Mouse (Mus musculus): Measurements from ENCODE around the gene Rpa2. TPM values are rescaled to one million over a fixed set of nuclear protein-coding genes. Genes with fewer than 3 reads are reported as not detected.
"Not testable (repeated sequence)": the region's sequence is repeated elsewhere in the genome, so short reads cannot be mapped to it uniquely, and the experiment has no call there.

Gene Rpa2
- total RNA-seq, 4 experiments from 2014 or later: 11.4 to 17.0 (median 12.4) TPM

DNA sequence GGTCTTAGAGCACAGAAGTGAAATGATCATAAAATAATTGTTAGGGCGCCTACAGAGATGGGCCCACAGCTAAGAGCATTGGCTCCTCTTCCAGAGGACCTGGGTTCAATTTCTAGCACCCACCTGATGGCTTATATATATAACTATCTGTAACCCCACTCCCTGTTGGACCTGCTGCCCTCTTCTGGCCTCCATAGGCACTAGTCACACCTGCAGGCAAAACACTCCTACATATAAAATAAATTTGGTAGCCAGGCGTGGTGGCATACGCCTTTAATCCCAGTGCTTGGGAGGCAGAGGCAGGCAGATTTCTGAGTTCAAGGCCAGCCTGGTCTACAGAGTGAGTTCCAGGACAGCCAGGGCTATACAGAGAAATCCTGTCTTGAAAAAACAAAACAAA is 5.0 kb upstream of the Rpa2 start:
- DNase-seq: not testable (repeated sequence)

- no peak for DNase-seq
Observed at GRCm38 (mm10) chr4:132771776-132772175, 3.6 kb downstream of the Rpa2 start.

DNA sequence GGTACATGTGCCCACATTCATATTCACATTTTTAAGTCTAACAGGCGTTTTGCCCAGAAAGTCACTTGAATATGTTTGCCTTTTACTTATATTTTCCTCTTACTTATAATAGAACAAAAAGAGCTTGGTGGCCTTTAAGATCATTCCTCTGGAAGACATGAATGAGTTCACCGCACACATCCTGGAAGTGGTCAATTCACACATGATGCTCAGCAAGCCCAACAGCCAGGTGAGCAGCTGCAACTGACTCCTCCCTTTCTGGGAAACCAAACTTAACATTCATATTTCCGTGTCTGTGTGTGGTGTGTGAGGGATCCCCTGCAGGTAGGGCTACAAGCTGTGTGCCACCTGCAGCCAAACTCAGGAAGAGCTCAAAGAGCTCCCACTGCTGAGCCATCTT is 6.8 kb downstream of the Rpa2 start:
- no peak for DNase-seq

DNA sequence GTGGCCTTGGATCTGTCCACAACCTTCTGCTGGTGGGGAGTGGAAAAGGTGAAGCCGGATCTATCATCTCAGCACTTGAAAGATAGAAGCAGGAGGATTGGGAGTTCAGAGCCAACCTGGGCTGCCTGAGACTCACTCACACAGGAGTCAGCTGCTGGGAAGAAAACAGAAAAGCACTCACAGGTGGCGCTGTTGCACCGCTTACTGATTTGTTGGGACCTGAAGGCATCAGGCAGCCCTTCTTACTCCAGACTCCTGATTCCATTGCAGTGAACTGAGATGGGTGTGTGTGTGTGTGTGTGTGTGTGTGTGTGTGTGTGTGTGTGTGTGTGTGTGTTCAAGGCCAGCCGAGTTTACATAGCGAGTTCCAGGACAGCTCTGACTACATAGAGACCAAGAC is 8.6 kb downstream of the Rpa2 start:
- peak; percentile 35 for DNase-seq

DNA sequence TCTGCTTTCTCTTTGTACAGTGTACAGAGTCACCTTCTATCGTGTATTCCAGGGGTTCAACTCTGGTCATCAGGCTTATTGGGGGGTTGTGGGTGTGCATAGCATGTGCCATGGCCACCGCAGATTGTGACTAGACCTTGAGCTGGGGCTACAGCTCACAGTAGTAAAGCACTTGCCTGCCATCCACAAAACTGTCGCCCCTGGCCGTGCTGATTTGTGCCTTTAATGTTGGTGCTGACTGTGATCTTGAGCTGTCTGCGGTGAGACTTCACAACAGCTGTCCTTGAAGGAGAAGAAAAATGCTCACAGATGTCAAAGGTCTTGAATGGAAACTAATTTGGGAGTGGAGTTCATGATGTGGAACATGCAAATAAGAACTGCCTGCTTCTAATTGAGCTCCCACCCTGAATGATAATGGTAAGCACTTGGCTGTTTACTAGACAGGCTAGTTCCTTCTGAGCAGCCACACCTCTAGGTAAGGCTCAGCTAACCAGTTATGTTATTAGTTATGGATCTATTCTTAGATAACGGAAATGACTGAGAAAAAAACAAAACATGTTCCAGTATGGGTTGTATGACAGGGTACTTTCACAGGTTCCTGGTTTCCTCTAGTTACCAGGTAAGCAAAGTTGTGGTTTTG is 10.6 kb downstream of the Rpa2 start:
- no peak for DNase-seq

DNA sequence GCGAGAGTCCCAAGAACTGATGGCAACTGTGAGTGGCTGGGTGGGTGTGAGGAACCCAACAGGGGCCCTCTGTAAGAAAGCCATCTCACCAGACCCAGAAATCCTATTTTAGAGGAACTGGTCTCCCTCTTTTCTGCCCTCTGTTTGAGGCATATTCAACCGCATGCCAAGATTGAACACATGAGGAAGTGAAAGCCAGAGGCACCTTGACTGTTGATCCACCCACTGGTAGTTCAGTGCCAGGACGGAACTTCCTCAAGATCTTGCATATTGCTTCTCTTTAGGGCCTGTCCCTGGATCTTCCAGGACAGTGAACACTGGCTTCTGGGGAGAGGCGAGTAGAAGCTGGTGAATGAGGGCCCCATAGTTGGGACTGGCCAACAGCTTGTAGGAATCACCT is 12.2 kb downstream of the Rpa2 start:
- DNase-seq: no peak

GRCm38 (mm10) chr4:132783732-132784131 is 15.6 kb downstream of the Rpa2 start:
- DNase-seq: no peak

GRCm38 (mm10) chr4:132785228-132785627 is 17.1 kb downstream of the Rpa2 start:
- DNase-seq: no peak

DNA sequence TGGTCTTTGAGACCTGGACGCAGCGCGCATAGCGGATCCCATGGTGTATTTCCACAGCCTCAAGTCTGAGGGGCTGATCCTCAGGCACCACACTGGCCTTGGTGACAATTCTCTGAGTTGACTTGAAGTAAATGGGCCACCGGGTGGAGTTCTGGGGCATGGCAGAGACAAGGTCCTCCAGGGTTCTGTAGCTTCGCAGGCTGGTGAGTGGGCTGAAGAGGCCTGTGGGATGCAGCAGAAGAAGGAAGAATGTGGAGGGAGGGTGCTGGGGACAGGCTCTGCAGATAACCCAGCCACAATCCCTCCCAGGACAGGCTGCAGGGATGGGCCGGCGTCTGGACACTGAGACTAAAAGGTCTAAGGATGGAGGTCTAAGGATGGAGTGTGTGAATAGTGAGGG is 21.6 kb downstream of the Rpa2 start:
- DNase-seq: no peak

DNA sequence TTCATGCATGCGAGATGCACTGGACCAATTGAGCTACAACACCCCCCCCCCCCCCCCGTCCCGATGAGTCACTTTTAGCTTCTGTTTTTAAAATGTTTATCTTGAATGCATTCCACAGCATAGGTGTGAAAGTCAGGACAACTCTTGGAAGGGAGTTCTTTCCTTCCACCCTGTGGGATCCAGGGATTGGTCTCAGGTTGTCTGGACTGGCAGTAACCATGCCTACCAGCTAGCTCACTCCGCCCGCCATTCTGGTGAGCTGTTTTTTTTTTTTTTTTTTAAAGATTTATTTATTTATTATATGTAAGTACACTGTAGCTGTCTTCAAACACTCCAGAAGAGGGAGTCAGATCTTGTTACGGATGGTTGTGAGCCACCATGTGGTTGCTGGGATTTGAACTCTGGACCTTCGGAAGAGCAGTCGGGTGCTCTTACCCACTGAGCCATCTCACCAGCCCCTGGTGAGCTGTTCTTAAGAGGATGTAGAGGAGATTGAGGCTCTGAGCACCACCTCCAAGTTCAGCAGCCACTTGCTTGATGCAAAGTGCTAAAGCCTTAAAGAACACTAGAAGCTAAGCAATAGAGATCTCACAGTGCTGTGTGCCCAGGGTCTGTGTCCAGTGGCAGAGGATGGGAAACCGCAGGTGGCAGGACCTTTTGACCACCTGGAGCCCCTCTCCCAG is 25.3 kb downstream of the Rpa2 start:
- DNase-seq: not testable (repeated sequence)

DNA sequence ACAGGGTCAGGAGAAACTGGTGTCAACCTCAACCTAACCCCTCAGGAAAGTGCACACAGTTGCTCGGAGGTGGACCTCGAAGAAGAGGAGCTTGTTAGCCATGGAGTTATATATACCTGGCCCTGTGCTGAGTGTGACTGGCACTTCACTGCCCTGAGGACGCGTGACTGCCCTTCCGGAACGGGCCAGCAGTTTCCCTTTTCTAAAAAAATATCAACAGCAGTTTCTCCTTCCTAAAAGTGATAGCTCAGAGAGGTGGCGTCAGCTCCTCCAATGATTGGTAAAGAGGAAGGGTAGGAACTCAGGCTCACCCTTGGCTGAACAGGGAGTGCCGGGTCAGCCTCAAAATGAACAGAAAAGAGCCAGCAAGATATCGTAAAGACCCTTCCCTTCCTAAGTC is 25.9 kb downstream of the Rpa2 start:
- DNase-seq: no peak

DNA sequence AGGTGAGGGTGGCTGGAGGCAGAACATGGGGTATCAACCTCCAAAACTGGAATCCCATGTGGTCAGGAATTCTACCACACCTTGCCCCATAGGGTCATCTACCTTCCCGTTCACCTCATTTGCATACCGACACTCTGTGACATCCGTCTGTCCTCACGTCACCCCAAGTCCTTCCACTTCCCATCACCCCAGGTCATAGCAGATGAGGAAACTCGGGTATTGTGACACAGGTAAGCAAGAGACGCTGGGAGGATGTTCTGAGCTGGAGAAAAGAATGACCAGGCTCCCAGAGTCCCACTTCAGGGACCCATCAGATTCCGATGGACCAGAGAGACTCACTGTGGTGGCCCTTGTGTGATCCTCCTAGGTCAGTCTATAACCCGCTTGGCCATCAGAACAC is 26.6 kb downstream of the Rpa2 start:
- no peak for DNase-seq

DNA sequence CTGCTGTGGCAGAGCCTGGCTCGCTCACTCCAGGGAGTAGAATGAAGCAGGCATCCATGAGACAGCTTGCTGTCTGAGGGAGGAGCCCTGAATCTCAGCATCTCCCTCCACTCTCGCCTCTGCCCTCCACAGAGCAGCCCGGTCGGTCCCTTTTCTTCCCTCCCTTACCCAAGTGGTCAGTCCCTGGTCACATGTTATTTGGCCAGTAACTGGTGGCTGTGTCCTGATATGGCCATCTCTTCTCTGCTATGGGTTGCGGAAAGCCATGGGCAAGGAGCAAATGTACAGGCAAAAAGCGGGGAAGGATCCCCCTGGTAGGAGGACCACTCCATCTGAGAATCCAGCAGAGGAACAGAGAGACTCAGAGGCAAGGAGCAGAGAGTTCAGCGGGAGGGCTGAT is 27.0 kb downstream of the Rpa2 start:
- no peak for DNase-seq

DNA sequence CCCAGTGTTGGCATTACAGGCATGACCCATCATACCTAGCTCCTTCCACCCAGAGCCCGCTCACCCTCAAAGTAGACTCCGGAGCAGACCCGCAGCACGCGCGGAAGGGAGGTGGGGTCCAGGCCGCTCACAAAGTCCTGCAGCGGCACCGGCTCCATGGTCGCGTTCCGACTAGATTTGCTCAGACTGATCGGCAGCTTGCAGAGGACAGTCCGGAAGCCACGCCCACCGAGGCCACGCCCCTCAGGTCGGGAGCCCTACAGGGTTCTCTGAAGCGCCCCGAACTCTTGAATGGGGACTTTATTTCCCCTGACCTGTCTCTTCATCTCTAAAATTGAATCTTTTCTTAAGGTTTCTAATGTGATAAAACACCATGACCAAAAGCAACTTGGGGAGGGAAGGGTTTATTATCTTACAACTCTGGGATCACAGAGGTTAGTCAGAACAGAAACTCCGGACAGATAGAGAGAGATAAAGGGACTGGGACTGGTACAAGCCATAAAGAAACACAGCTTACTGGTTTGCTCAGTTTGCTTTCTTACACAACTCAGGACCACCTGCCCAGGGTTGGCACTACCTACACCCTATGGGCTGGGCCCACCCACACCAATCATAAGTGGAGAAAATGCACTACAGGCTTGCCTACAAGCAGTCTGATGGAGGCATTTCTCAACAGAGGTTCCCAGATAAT is 28.2 kb downstream of the Rpa2 start, which contains the start of gene Themis2:
Themis2 (minus strand) TSS at position 192 of the 691 bp plus-strand sequence.
- peak; percentile 64 for DNase-seq

DNA sequence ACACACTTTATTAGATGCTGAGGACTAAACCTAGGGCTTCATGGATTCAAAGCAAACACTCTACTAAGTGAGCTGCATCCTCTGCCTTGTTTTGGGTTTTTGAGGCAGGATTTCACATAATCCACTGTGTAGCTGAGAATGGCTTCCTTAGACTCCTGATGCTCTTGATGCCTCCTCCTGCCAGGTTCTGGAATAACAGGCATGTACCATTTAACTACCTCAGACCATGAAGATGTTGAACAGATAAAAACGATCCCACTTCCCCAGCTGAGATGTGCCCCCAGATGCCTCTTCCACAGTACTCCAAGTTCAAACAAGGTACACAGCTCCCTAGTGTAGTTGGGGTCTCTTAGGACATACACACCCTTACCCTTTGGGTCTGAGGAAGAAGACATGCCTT is 29.3 kb downstream of the Rpa2 start:
- DNase-seq: no peak

DNA sequence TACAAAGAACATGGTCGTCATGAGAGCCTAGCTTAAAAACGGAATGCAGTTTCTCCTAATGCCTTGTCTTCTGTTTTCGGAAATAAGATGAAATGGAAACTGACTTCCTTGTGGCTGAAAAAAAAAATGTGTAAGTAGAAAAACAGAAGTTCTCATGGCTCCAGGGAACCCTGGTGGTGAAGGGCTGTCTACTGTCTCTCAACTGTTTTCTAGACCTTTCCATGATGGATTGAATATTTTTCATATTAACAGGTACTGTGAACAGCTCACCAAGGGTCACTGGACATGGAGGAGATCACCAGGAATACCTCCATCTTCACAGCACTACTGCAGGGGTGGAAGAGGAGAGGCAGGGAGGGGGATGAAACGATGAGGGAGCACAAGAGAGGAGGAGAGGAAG is 29.9 kb downstream of the Rpa2 start:
- no peak for DNase-seq

GRCm38 (mm10) chr4:132798666-132799065 is 30.5 kb downstream of the Rpa2 start:
- DNase-seq: not testable (repeated sequence)

DNA sequence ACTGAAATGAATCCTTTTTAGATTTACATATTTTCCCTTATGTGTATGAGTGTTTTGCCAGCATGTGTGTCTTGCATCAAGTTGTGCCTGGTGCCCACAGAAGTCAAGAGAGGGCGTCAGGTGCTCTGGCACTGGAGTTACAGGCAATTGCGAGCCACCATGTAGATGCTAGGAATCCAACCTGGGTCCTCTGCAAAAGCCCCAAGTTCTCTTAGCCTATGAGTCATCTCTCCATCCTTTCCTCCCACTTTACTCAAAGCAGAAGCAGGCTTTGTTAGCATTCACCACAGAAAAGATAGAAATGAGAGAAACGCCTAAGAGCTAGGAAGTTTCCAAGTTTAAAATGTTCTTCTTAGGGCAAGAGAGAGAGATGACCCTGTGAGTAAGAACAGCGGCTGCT is 31.7 kb downstream of the Rpa2 start:
- DNase-seq: no peak

DNA sequence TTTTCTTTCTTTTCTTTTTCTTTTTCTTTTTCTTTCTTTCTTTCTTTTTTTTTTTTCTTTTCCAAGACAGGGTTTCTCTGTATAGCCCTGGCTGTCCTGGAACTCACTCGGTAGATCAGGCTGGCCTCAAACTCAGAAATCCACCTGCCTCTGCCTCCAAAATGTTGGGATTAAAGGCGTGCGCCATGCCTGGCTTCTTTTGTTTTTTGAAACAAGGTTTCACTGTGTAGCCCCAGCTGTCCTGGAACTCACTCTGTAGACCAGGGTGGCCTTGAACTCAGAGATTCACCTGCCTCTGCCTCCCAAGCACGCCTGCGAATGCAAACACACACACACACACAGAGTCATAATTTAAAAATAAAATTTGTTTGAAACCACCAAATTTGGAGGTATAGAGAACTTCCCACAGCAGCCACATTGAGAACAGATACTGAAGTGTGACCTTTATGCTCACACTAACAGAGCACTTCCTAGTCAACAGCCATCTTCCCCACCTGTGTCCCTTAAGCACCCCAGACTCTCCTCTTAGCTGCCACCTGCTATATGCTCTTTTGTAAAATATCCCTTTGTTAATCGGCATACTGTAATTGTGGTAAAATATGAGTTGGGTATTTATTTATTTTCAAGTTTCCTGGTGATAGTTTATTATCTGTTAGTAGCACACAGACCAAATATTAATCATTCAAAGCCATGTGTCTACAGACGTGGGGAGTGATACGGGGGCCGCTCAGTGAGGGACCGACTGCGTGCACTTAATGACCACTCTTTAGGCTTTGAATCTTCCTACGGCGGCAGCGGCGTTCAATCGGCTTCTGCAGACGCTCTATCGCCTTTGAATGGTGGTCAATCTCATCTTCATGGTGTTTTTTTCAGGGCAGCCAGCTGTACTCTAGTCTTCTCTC is 33.3 kb downstream of the Rpa2 start:
- DNase-seq: no peak

DNA sequence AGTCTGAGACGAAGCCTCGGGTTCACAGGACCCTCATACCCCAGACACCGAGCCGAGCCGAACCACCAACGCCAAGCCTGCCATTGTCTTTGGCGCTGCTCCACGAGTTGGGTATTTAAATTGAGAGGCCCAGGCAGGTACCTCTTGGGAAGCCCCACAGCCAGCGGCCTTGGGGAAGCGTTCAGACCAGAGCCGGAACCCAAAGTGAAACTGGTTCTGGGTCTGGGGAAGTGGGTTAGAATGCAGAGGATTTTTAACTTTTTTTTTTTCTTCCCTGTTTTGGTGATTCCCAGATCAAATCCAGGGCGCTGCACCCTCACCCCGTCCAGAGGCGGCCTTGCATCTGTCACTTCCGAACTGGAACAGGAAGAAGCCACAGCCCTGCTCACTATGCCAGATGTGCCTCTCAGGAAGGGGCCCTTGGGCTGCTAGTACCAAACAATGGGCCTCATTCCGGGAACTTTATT is 34.1 kb downstream of the Rpa2 start:
- DNase-seq: no peak

DNA sequence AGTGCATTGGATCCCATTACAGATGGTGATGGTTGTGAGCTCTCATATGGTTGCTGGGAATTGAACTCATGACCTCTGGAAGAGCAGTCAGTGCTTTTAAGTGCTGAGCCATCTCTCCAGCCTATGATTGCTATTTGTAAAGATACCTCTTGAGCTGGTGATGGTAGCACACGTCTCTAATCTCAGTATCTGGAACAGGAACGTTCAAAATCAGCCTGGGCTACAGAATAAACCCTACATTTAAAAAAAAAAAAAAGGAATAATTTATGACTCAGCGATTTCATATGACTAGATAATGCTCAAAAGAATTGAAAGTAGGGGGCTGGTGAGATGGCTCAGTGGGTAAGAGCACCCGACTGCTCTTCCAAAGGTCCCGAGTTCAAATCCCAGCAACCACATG is 35.1 kb downstream of the Rpa2 start:
- DNase-seq: no peak

GRCm38 (mm10) chr4:132803876-132804275 is 35.7 kb downstream of the Rpa2 start:
- no peak for DNase-seq

- no peak for DNase-seq
Observed at GRCm38 (mm10) chr4:132804331-132804730, 36.2 kb downstream of the Rpa2 start.

Measured in adrenal gland, adult 8-10 months (tissue).